Mouse (Mus musculus) brown adipose tissue, adult 24 weeks (tissue): Measurements from ENCODE around the gene Gm20604. TPM values are rescaled to one million over a fixed set of nuclear protein-coding genes. Genes with fewer than 3 reads are reported as not detected.

Experiments
- H3K27ac ChIP-seq: fragments of 200-500 bp; replicated peaks from 2 replicates; pipeline ENCODE4 v1.5.1; 2012; ENCODE audit warnings: low read depth, mild to moderate bottlenecking, low read length
- H3K4me1 ChIP-seq: fragments of 200-500 bp; 2 replicates; pipeline ENCODE4 v1.6.1; 2012; ENCODE audit warnings: low read length, mixed read lengths; ENCODE audit not compliant: control insufficient read depth, insufficient read depth, insufficient read length
- H3K4me3 ChIP-seq: fragments of 200-500 bp; 2 replicates; pipeline ENCODE4 v1.5.1; 2012; ENCODE audit warnings: low read depth, mild to moderate bottlenecking, low read length, moderate library complexity; ENCODE audit not compliant: insufficient read depth
- polyA plus RNA-seq: library from polyadenylated mRNA; stranded (reverse); fragments of >200 nt; gene quantifications from 2 replicates; pipeline ENCODE4 v1.2.4, GENCODE M21; 2012; ENCODE audit not compliant: missing spikeins, insufficient read depth, insufficient read length

Gene Gm20604
- polyA plus RNA-seq, 1 experiment, result 5.1 TPM

GRCm38 (mm10) chr12:102757055-102757688 lies 1.3 kb downstream of the Gm20604 start:
- Histone ChIP-seq H3K4me1 (peaks cover 6% of the 10 kb centered on the region; the same call in 1 of the 2 replicates), H3K4me3 (peak overlapping the region; percentile 96), H3K27ac (peak overlapping the region; percentile 86)

GRCm38 (mm10) chr12:102756304-102756703 lies 2.2 kb downstream of the Gm20604 start:
- peak overlapping the region; percentile 96; the same call in 1 of the 2 replicates for H3K4me3 ChIP-seq

GRCm38 (mm10) chr12:102748256-102748655 lies 10.2 kb downstream of the Gm20604 start:
- Histone ChIP-seq H3K4me1 (peaks cover 3% of the 10 kb centered on the region; the same call in 1 of the 2 replicates), H3K4me3 (no peak overlapping the region), H3K27ac (no peak overlapping the region)

More at GRCm38 (mm10) chr12:102756304-102756703, 2.2 kb downstream of the Gm20604 start:
- Histone ChIP-seq H3K27ac (no peak overlapping the region), H3K4me1 (peaks cover 6% of the 10 kb centered on the region; the same call in 1 of the 2 replicates)

DNA sequence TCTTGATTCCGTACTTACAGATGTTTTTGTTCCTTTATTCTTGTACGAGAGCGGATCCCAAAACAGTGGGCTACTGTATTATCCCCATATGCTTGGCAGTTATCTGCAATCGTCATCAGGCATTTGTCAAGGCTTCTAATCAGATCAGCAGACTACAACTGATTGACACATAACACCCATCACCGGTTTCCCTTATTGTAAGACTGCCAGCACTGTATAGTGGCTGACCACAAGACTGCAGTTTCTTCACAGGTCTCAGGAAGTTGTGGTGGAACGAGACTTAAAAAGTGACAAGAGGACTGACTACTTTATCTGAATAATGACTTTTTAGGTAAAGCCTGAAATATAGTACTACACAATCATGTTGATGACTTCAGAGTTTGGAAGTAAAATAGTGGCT lies 13.6 kb downstream of the Gm20604 start:
- Histone ChIP-seq H3K4me1 (peaks cover 7% of the 10 kb centered on the region; the same call in 1 of the 2 replicates), H3K4me3 (peak overlapping the region; percentile 29; the same call in 1 of the 2 replicates), H3K27ac (no peak overlapping the region)

GRCm38 (mm10) chr12:102743589-102744574 lies 14.6 kb downstream of the Gm20604 start, which contains the start of the genes Moap1 and Tmem251:
Gene Moap1, minus strand, starts transcription at chr12:102743661.
Gene Tmem251, plus strand, starts transcription at chr12:102743762.
- Histone ChIP-seq H3K4me3 (peak within 1 kb of the TSS; percentile 93), H3K27ac (peak within 1 kb of the TSS; percentile 85), H3K4me1 (peaks cover 7% of the 10 kb centered on the region; the same call in 1 of the 2 replicates)

- H3K27ac ChIP-seq, result peak overlapping the region; percentile 85
- peaks cover 7% of the 10 kb centered on the region; the same call in 1 of the 2 replicates for H3K4me1 ChIP-seq
- H3K4me3 ChIP-seq, result peak overlapping the region; percentile 93
Observed at GRCm38 (mm10) chr12:102743036-102743588, 15.4 kb downstream of the Gm20604 start.

- peaks cover 7% of the 10 kb centered on the region; the same call in 1 of the 2 replicates for H3K4me1 ChIP-seq
- H3K27ac ChIP-seq, result no peak overlapping the region
- no peak overlapping the region for H3K4me3 ChIP-seq
Observed at GRCm38 (mm10) chr12:102742056-102742455, 16.4 kb downstream of the Gm20604 start.

- Histone ChIP-seq H3K4me3 (no peak overlapping the region), H3K27ac (no peak overlapping the region), H3K4me1 (peaks cover 7% of the 10 kb centered on the region; the same call in 1 of the 2 replicates)
Observed at GRCm38 (mm10) chr12:102740285-102740684, 18.2 kb downstream of the Gm20604 start.

DNA sequence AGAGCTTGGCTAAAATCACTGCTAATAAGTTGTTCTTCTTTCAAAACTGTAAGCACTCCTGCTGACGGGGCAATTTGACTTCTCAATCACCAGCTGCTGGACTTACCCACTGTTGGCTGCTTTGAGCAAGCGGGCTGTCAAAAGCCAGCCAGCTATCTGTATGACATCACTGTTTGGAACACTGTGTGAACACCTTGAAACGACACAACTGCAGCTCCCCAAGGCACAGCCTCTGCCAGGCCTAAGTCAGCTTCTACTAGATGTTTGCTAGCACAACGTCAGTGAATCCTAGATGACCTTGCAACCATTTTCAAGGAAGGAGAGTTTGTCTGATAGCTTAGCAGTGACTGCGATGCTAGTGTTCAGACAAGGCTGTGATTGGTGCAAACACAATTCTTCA lies 19.4 kb downstream of the Gm20604 start:
- H3K27ac ChIP-seq, result no peak overlapping the region
- H3K4me3 ChIP-seq, result no peak overlapping the region
- H3K4me1 ChIP-seq, result peaks cover 4% of the 10 kb centered on the region; the same call in 1 of the 2 replicates

- Histone ChIP-seq H3K4me3 (no peak overlapping the region), H3K27ac (no peak overlapping the region), H3K4me1 (peaks cover 7% of the 10 kb centered on the region)
Observed at GRCm38 (mm10) chr12:102733381-102733780, 25.1 kb downstream of the Gm20604 start.

- Histone ChIP-seq H3K4me3 (peak overlapping the region; percentile 27; the same call in 1 of the 2 replicates), H3K4me1 (peaks cover 7% of the 10 kb centered on the region), H3K27ac (no peak overlapping the region)
Observed at GRCm38 (mm10) chr12:102730798-102731619, 27.5 kb downstream of the Gm20604 start.

DNA sequence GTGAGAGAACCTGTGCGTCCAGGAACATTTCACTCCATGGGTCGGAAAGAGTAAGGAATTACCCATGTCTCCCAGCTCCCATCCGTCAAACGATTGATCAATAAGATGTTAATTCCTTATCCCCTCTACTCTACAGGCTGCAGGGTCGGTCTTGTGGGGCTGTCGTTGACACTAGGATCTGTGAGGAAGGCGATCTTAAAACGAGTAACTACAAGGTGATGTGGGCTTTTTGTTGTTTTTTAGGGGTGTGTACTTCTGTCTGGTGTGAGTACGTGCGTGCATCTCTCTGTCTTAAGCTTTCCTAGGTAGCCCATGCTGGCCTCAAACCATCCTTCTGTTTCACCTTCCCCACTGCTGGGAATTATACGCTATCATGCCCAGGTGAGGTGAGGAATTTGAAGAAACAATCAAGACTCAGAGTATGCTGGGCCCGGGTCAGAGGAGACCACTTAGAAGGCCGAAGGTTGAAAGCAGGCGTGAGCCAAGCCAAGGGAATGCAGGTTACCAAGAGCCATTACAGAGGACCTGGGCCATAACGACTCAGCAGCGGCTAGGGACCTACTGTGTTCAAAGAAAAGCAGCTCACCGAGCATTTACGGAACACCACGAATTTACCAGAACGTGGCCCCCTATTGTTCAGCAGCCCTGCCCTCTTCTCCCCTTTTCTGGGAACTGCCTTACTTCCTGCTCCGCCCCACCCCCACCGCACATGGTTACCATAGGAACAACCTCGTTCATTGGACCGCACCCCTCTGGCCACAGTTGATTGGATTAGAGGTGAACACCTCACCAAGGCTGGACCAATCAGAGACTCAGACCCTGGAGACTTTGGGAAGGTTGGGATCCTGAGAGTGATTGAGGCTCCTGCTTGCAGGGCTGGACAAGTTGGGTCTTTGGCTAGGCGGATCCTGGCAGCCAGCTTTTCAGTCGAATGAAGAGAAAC lies 28.3 kb downstream of the Gm20604 start:
- peak overlapping the region; percentile 27 for H3K4me3 ChIP-seq
- H3K4me1 ChIP-seq, result peaks cover 7% of the 10 kb centered on the region

GRCm38 (mm10) chr12:102725761-102726175 lies 32.7 kb downstream of the Gm20604 start:
- no peak overlapping the region for H3K27ac ChIP-seq
- H3K4me1 ChIP-seq, result 0 out of 2 replicates have a peak, but pooled peaks cover 6% of the 10 kb centered on the region
- H3K4me3 ChIP-seq, result no peak overlapping the region

More for the DNA sequence above, 28.3 kb downstream of the Gm20604 start:
- H3K27ac ChIP-seq, result no peak overlapping the region
